Mouse (Mus musculus) urinary bladder, adult 18-20 months (tissue): ENCODE data around the gene Pgpep1l.
"Not testable (repeated sequence)": the region's sequence is repeated elsewhere in the genome, so short reads cannot be mapped to it uniquely, and the experiment has no call there.

ENCODE experiments used
- DNase-seq, 2 experiments: peaks; one replicate each; pipeline ENCODE4 v3.0.0; 2022; ENCODE audit warnings: low spot score in 2 of 2, mixed read lengths in 2 of 2

Gene Pgpep1l

GRCm38 (mm10) chr7:68264028-68264453 lies at the start of gene Pgpep1l:
Pgpep1l (minus strand) TSS chr7:68264233.
- peak in 1 of 2 experiments; percentile 5 for DNase-seq

GRCm38 (mm10) chr7:68313038-68313782 lies 49.2 kb upstream of the Pgpep1l start:
- DNase-seq: no peak

GRCm38 (mm10) chr7:68312395-68312794 lies 48.4 kb upstream of the Pgpep1l start:
- no peak for DNase-seq

- no peak for DNase-seq
Observed at GRCm38 (mm10) chr7:68311469-68311868, 47.4 kb upstream of the Pgpep1l start.

DNA sequence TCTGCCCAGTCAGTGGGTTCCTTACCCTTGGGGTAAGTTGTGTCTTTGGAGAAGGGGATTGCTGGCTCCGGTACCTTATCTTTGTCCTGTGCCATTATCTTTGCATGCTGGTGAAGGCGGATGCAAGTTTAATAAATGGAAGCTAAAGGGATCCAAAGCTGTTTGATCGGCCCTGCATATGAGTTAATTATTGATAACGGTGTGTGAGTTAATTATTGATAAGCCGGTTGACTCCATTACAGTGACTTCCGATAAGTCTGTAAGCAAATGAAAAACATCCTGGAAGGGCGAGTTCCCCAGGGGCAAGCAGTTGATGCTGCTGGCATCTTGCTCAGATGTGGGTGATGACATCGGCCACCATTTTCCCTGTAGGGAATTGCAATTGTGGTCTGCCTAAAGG lies 42.7 kb upstream of the Pgpep1l start:
- DNase-seq: no peak

GRCm38 (mm10) chr7:68305781-68306575 lies 41.9 kb upstream of the Pgpep1l start:
- DNase-seq: no peak

DNA sequence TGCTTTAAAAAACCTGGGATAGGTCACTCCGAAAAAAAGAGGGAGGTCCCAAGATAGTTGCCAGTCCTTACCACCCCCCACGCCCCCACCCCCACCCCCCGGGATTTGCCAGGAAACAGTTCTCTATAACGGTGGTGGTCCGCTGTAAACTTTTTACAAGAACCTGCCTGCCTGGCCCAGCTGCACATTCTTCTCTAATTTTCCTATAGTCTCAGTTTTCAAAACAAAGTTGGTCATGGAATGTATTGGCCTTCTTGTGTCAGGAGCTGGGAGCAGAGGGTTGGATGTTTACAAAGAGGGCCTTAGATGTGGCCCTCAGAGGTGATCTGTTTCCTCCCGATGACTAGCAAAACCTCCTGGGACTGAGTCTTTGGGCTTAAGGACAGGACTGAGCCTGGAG lies 39.7 kb upstream of the Pgpep1l start:
- no peak for DNase-seq

GRCm38 (mm10) chr7:68302586-68303433 lies 38.8 kb upstream of the Pgpep1l start:
- DNase-seq: peak; percentile 30 to 34

GRCm38 (mm10) chr7:68301160-68301559 lies 37.1 kb upstream of the Pgpep1l start:
- no peak for DNase-seq

GRCm38 (mm10) chr7:68298381-68299076 lies 34.5 kb upstream of the Pgpep1l start:
- DNase-seq: no peak

- DNase-seq: no peak
Observed at GRCm38 (mm10) chr7:68296487-68296886, 32.5 kb upstream of the Pgpep1l start.

DNA sequence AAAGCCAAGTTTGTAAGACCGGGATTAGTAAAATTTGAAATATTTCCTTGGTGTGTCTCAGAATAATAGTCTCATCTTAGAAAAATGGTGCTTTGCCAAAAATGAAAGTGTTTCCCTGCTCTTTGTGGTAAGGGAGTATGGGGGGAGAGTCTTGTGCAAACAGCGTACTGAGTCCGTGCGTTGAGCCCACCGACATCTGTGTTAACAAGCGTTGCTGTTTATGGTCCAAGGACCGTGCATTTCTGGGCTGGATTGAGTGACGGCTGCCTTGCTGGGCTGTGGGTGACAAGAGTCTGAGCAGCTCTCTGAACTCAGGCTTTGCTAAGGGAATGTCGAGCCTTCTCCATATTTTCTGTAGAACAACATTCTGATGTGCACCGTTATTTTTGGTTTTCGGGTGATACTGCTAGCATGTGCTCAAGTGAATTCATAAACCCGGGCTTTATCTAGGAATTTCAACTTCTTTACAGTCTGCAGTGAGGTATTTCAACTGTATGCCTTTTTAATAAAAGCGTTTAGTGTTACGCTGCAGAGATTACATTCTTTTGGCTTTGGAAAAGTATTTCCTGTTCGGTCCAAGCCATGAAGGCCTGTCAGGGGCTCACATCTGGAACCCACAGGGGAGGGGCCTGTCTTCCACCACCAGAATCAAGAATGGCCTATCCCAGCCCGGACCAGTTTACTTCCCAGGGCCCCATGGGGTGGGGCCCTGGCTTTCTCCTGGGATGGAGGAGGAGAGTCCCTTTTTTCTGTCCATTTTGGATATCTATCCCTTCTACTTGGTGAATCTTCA lies 30.2 kb upstream of the Pgpep1l start:
- no peak for DNase-seq

- no peak for DNase-seq
Observed at GRCm38 (mm10) chr7:68291603-68292002, 27.6 kb upstream of the Pgpep1l start.

GRCm38 (mm10) chr7:68289081-68289480 lies 25.0 kb upstream of the Pgpep1l start:
- no peak for DNase-seq

- DNase-seq: not testable (repeated sequence)
Observed at GRCm38 (mm10) chr7:68288000-68288399, 24.0 kb upstream of the Pgpep1l start.

DNA sequence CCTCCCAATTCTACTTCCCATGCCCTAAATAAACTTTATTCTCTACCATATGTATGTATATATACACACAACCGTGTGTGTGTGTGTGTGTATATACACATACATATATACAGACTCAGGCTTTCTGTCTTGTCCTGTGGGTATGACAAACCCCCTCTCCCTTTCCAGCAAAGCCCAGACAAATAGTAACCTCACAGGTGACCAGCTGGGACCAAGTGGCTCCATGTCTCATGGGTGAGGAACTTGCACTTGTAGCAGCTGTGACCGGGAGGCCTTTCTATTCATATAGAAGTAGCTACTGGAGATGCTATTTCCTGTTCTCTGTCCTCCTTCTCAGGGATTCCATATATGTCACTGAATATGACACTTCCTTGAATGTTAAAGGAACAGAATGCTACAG lies 23.5 kb upstream of the Pgpep1l start:
- DNase-seq: no peak

DNA sequence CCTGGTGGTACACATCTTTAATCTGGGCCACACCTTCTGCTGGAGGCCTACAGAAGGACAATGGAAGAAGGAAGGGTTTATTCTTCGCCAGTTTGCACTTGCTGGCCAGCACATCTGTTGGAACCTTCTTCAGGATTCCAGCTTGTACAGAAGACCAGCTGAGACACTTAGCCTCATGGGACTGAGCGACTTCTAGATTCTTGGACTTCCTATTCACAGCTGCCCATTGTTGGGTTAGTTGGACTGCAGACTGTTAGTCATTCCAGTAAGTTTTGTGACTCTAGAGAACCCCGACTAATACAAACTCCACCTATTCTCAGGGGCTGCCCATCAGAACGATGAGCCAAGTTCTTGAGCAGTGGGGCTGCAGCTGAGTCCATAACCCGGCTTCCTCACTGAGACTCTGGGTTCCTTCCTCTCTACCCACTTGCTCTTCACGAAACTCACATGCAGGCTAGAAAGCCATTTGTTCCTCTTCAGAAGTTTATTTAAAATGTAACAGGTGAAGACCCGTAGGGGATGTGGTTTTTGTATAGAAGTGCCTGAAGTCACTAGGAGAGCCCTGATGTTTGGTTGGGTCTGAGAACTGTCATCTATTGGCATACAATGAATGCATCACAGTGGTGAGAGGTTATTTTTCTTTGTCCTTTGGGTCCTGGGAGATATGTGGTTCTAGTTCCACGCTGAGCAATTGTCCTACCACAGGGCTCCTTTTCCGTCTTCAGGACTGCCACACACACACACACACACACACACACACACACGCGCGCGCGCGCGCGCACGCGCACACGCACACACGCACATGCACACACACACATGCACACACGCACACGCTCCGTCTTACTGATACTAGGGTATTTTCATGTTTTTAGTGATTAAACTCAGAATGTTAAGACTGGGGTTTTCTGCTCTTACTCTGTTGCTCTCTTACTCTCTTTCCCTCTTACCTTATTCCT lies 22.8 kb upstream of the Pgpep1l start:
- DNase-seq: no peak

DNA sequence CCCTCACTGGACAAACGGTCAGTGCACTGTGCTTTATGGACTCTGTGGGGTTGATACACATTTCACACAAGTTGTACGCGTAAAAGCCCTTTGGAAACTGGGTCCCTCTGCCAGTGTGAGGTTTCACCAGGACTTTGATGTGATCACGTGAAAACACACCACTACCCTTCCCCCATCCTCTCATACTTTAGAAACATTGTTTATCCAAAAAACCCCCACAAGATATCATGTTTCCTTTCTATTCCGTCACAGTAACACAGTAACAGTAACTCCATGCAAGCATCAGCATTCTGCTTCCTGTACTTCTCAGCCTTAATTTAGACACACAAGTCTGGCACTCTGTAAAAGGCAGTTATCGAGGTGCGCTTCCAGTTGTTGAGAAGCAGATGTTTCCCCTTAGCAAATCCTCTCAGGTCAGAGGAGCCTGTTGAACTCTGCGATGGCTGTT lies 21.8 kb upstream of the Pgpep1l start:
- no peak for DNase-seq

DNA sequence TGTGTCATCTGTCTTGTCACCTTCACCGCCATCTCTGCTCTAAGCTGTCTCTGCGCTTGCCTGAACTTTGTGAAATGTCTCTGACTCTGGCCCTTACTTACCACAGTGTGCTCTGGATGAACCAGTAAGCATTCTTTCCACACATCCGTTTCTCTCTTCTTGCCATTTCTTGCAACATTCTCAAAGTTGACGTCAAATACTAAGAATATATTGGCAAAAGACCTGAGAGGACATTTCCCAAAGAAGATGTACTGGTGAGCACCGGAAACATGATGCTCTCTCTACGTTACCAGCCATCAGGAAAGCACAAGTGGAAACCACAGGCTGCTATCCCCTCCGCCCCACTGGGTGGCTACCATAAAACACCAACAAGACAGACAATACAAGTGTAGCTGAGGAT lies 19.7 kb upstream of the Pgpep1l start:
- no peak for DNase-seq
